Mouse (Mus musculus): ENCODE measurements around the gene Fbxo34.

Gene Fbxo34

DNA sequence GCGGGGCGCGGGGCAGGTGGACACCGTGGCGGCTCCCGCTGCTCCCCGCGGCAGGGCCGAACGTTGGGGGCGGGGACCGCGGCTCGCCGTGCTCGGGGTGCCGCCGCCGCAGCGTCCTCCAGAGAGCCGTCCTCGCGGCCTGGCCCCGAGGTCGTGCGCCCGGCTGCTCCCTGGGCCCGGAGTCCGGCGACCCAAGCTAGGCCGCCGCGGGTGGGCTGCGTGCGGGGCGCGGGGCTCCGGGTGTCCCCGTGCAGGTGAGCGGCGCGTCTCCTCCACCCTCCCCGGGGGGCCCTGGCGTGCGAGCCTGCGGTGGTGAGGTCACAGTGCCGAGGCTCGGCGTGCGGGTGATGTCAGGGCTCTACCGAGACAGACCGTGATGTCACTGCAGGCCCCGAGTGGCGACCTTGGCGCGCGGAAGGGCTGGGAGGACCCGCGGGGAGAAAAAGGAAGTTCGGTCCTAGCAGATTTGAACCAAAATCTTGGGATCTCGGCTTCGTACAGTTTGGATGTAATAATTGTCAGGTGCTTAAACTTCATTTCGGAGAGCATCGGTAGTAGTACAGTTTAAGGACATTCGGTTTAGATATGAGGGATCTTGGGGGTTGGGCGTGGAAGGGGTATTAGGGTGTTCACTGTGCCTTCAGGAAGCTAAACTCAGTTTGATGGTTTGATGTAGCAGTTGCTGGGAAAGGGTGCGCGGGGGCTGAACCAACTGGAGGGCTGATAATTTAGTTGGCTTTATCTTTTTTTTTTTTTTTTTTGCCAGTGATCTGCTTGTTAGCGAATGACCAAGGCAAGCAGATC, 22.7 kb downstream of the Fbxo34 start:
- DNase-seq (ENCODE audit: low read depth, low spot score) = peak; percentile 82

GRCm38 (mm10) chr14:47473891-47474290, 23.7 kb downstream of the Fbxo34 start:
- no peak for DNase-seq (ENCODE audit: low read depth, low spot score)

GRCm38 (mm10) chr14:47474571-47475254, 24.5 kb downstream of the Fbxo34 start:
- no peak for DNase-seq (ENCODE audit: low read depth, low spot score)

- no peak for DNase-seq (ENCODE audit: low read depth, low spot score)
Measured at GRCm38 (mm10) chr14:47476266-47476665, 26.0 kb downstream of the Fbxo34 start.

DNA sequence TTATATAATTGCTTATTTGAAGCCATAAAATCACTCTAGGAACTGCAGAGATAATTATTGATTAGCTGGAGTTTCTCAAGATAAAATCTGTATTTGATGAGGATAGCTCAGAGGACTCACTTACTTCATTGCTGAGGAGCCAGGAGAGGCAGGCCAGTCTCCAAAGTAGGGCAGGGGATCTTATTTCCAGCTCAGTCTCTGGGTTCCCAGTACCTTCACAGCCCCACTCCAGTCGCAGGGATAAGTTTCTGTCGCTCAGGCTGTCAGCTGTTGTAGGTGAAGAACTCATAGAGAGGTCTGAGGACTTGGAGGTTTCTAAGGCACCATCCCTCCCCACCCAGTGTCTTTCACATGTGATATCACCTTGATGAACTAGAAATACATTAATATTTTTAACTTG, 27.5 kb downstream of the Fbxo34 start:
- no peak for DNase-seq (ENCODE audit: low read depth, low spot score)

DNA sequence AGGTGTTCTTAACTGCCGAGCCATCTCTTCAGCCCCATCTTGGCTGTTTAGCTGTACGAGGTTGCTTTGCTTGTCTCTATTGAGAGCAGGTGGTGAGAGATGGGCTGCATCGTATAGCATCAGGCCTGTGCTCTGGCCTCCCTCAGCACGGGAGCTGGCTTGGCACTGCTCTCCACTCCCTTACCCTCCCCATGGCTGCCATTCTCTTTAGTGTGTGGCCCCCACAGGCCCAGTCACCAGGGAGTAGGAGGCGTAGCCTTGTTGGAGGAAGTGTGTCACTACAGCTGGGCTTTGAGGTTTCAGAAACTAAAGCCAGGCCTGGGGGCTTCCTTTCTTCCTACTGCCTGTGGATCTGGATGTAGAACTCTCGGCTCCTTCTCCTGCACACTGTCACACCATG, 32.0 kb downstream of the Fbxo34 start:
- peak; percentile 48 for DNase-seq (ENCODE audit: low read depth, low spot score)

- DNase-seq (ENCODE audit: low read depth, low spot score) = no peak
Measured at GRCm38 (mm10) chr14:47483099-47483498, 32.9 kb downstream of the Fbxo34 start.

- no peak for DNase-seq (ENCODE audit: low read depth, low spot score)
Measured at GRCm38 (mm10) chr14:47488732-47489131, 38.5 kb downstream of the Fbxo34 start.

GRCm38 (mm10) chr14:47489310-47490097, 39.3 kb downstream of the Fbxo34 start:
- no peak for DNase-seq (ENCODE audit: low read depth, low spot score)

DNA sequence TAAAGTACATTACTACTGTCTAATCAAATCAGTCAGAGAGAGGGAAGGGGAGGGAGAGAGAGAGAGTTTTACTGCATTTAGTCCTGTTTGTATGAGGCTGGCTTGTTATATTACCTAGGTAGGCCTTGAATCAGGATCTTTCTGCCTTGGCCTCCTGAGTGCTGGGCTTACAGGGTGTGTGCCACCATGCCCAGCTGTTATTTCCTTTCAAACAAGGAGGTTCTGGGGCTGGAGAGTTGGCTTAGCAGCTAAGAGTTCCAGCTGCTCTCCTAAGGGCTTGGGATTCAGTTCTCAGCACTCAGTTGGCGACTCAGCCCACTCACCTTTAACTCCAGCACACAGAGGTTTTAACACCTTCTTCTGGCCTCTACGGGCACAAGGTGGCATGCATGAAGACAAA, 40.5 kb downstream of the Fbxo34 start:
- DNase-seq (ENCODE audit: low read depth, low spot score) = no peak

- DNase-seq (ENCODE audit: low read depth, low spot score) = no peak
Measured at GRCm38 (mm10) chr14:47493592-47494361, 43.6 kb downstream of the Fbxo34 start.

DNA sequence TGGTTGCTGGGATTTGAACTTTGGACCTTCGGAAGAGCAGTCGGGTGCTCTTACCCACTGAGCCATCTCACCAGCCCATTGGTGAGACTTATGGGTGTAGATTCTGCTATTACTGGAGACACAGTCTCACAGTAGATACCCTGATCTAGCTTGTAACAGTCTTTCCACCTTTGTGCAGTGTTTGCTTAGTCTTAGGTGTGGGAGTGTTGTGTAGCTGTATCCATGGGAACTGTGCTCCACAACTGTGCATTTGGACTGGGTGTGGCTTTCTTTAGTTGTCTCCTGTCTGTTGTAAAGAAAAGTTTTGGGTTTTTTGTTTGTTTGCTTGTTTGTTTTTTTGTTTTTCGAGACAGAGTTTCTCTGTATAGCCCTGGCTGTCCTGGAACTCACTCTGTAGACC, 45.7 kb downstream of the Fbxo34 start:
- DNase-seq (ENCODE audit: low read depth, low spot score) = no peak

DNA sequence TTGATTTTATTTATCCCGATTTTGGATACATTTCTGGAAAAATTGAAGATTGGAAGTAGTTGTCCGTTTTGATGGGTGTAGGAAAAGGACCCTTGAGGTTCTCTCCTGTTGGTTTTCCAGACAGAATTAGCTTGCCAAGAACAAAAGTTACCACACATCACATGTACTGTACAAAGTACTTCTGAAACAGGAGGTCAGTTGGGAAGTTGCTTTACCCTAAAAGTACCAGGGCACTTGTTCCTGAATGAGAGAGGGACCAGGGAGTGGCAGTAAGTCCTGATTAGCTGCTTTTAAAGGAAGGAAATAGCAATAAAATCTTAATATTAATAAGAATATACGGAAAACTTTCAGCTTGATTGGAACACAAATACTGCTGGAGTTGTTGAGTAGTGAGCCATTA, 46.9 kb downstream of the Fbxo34 start:
- DNase-seq (ENCODE audit: low read depth, low spot score) = no peak

DNA sequence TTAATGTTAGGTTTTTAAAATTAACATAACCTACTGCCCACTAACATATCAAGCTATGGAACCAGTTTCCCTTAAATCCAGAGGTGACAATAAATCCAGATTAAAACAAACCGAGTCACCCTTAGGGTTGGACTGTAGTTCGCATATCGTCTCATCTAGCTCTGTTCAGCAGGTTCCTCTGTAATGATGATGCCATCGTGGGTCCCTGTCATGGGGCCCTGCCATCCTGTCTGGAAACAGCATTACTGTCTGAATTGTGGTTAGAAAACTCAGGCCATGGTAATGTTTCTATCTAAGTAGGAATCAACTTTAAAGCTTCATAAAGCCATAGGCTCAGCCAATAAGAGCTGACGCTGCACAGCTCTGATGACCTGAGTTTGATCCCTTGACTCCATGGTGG, 48.4 kb downstream of the Fbxo34 start:
- no peak for DNase-seq (ENCODE audit: low read depth, low spot score)

- no peak for DNase-seq (ENCODE audit: low read depth, low spot score)
Measured at GRCm38 (mm10) chr14:47504036-47504435, 53.8 kb downstream of the Fbxo34 start.

DNA sequence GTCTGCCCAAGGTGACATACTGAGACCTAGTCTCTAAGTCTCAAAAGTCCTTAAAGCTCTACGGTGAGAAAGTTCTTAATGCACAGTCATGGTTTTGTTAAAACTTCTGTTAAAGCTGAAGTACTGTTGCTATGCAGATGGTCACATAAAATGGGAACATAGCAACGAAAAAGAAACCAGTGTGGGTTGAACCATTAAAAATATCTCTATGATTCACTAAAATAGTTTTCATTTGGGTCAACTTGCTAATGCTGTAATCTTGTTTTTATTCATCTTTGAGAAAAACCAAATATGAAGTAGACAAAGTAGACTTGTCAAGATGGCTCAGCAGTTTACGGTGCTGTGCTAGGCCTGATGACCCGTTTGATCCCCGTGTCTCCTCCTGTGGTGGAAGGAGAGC, 56.5 kb downstream of the Fbxo34 start:
- DNase-seq (ENCODE audit: low read depth, low spot score) = no peak

DNA sequence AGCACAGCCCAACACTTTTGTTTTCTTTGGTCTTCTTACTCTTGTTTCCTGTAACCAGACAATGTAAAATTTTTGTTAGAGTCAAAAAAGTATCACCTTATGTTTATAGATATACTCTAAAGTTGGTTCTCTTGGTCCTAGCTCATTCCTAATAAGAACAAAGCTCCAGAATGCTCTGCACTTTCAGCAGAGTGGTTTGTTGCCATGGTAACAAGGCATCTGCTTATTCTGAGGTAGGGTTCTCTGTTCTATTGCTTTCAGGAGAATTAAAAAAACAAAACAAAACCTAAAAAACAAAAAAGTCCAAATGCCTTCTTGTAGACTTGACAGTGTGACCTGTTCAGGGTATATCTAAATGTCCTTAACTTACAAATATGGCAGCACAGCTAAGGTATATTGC, 57.8 kb downstream of the Fbxo34 start:
- DNase-seq (ENCODE audit: low read depth, low spot score) = no peak

DNA sequence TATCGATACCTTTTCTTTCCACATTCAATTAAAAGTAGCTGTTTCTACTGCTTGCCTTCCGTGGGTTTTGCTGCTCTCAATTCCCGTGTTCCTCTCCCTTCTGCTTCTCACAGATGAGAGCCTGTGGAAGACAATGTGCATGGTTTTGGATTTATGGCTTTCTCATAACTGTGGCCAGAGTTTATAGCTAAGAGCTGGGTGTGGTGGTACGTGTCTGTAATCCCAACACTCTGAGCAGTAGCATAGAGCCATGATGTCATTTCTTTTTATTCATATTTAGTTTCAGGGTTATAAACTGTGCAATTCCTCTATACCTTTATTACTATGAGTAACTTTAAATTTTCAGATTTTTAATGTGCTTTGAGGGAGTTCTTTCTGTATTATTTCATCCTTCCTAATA, 60.0 kb downstream of the Fbxo34 start:
- no peak for DNase-seq (ENCODE audit: low read depth, low spot score)

DNA sequence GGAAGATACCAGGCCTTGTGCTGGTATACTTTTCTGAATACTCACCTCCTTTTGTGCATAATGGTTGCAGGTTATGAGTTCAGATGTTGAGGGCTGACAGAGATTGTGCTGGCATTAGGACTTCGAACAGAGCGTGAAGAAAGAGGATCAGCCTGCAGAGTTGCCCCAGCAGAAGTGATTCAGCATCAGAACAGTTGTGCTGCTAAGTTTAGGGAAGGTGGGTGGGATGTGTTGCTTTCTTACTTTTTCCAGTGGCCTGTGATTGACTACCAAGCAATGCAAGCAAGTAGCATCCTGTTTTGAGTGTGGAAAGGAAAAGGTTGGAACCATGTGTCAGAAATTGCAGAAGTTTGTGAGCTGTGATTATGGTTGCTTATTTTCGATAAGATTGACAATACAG, 63.4 kb downstream of the Fbxo34 start:
- DNase-seq (ENCODE audit: low read depth, low spot score) = no peak

DNA sequence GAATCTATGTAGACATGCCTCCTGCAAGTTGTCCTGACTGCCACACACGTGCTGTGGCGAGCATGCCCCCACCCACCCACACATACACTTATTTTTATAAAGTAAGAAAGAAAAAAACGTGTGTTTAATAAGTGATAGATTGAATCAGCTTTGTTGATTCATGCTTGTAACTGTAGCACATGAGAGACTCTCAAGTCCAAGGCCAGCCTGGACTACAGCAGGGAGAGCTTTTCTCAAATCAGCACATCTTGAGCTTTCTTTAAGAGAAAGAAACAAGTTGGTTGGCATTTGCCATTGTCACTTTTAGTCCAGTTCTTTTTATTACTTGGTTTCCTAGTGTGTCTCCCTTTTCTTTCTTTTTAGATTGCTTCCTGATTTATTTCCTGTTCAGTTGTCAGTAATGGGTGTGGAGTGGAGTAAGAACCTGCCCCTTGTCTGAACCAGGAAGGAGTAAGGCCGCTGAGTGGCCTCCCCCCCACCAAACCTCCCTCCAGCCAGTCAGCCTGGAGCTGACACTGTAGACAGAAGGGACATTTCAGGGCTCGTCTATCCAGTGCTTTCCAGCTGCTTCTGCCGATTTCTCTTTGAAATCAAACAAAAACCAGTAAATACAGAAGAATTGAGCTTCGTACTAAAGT, 64.7 kb downstream of the Fbxo34 start:
- DNase-seq (ENCODE audit: low read depth, low spot score) = peak; percentile 49

GRCm38 (mm10) chr14:47515636-47516035, 65.4 kb downstream of the Fbxo34 start:
- DNase-seq (ENCODE audit: low read depth, low spot score) = no peak
